Mouse (Mus musculus): ENCODE data around the gene Aldh3b1.

Aldh3b1 gene

GRCm38 (mm10) chr19:3942986-3943735, 13.6 kb upstream of the Aldh3b1 start:
- DNase-seq (ENCODE audit: low spot score in 2 of 2) = peak; percentile 57 to 69

- no peak for DNase-seq (ENCODE audit: low spot score in 2 of 2)
These were observed 12.7 kb upstream of the Aldh3b1 start for GRCm38 (mm10) chr19:3942315-3942714.

GRCm38 (mm10) chr19:3935896-3936850, 6.6 kb upstream of the Aldh3b1 start:
- peak; percentile 60 to 65 for DNase-seq (ENCODE audit: low spot score in 2 of 2)

- DNase-seq (ENCODE audit: low spot score in 2 of 2) = peak; percentile 59 to 62
These were observed 5.7 kb upstream of the Aldh3b1 start, which contains the start of gene Unc93b1 for GRCm38 (mm10) chr19:3935032-3935895. TSS of gene Unc93b1 (plus strand) at chr19:3935186.

GRCm38 (mm10) chr19:3931716-3932115, 2.1 kb upstream of the Aldh3b1 start:
- DNase-seq (ENCODE audit: low spot score in 2 of 2) = no peak

- DNase-seq (ENCODE audit: low spot score in 2 of 2) = no peak
These were observed 852 bp upstream of the Aldh3b1 start for GRCm38 (mm10) chr19:3930262-3931057.

GRCm38 (mm10) chr19:3928779-3929178, 829 bp downstream of the Aldh3b1 start:
- no peak for DNase-seq (ENCODE audit: low spot score in 2 of 2)

GRCm38 (mm10) chr19:3927989-3928388, 1.6 kb downstream of the Aldh3b1 start:
- no peak for DNase-seq (ENCODE audit: low spot score in 2 of 2)

- no peak for DNase-seq (ENCODE audit: low spot score in 2 of 2)
These were observed 2.9 kb downstream of the Aldh3b1 start for GRCm38 (mm10) chr19:3926685-3927084.

GRCm38 (mm10) chr19:3926279-3926678, 3.3 kb downstream of the Aldh3b1 start:
- no peak for DNase-seq (ENCODE audit: low spot score in 2 of 2)

GRCm38 (mm10) chr19:3925859-3926258, 3.7 kb downstream of the Aldh3b1 start:
- DNase-seq (ENCODE audit: low spot score in 2 of 2) = no peak

GRCm38 (mm10) chr19:3924868-3925267, 4.7 kb downstream of the Aldh3b1 start:
- DNase-seq (ENCODE audit: low spot score in 2 of 2) = no peak

GRCm38 (mm10) chr19:3924190-3924589, 5.4 kb downstream of the Aldh3b1 start:
- DNase-seq (ENCODE audit: low spot score in 2 of 2) = no peak

- DNase-seq (ENCODE audit: low spot score in 2 of 2) = peak in 1 of 2 experiments; percentile 55
These were observed 6.0 kb downstream of the Aldh3b1 start for GRCm38 (mm10) chr19:3923586-3923985.

GRCm38 (mm10) chr19:3922661-3923371, 6.8 kb downstream of the Aldh3b1 start:
- no peak for DNase-seq (ENCODE audit: low spot score in 2 of 2)

GRCm38 (mm10) chr19:3919928-3920327, 9.7 kb downstream of the Aldh3b1 start:
- no peak for DNase-seq (ENCODE audit: low spot score in 2 of 2)

- no peak for DNase-seq (ENCODE audit: low spot score in 2 of 2)
These were observed 12.9 kb downstream of the Aldh3b1 start for GRCm38 (mm10) chr19:3916727-3917126.

GRCm38 (mm10) chr19:3914535-3914934, 15.1 kb downstream of the Aldh3b1 start:
- no peak for DNase-seq (ENCODE audit: low spot score in 2 of 2)

GRCm38 (mm10) chr19:3913692-3914091, 15.9 kb downstream of the Aldh3b1 start:
- no peak for DNase-seq (ENCODE audit: low spot score in 2 of 2)

Measured in spleen, postnatal 14 days (tissue).